Mouse (Mus musculus) left cerebral cortex, postnatal 36 days (tissue): ENCODE measurements at regions not wholly inside any gene's neighbourhood (a gene's known extent, or its start where the extent isn't known, plus 50 kb on each side); places are given as distances from the start of the nearest gene placed in this dataset.
"Not testable (repeated sequence)": the region's sequence is repeated elsewhere in the genome, so short reads cannot be mapped to it uniquely, and the experiment has no call there.

ENCODE experiments used
- DNase-seq, 2 experiments: peaks; one replicate each; pipeline ENCODE4 v3.0.0; 2021 to 2022; ENCODE audit warnings: low spot score in 2 of 2, mixed read lengths in 1 of 2
- intact Hi-C: fragments of 180-260 bp; cut with DNase I; formaldehyde crosslinking; loops from one replicate; pipeline ENCODE4 v1.15.1; 2025

DNA sequence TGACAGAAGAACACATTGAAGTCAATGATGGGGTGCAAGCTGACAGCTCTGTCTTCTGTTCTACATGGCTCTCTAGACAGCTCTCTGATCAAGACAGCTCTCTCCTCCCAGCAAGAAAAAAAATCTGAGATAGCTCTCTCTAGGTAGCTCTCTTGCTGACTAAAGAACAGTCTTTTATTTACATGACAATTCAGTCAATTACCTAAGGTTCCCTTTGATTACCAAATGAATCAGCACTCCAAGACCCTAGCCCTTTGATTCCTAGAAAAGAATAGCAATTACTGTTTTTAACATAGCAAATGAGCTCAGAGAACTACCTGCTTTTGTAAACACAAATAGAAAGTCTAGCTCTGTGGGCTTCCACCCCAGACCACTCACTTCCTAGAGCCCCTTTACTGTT, 264.1 kb downstream of the Gm6685 start:
- DNase-seq, result no peak
- intact Hi-C loops, result no loop called here

- intact Hi-C loops, DNase-seq: not testable (repeated sequence)
Observed at GRCm38 (mm10) chr11:28036236-28036635, 303.4 kb downstream of the Gm6685 start.

DNA sequence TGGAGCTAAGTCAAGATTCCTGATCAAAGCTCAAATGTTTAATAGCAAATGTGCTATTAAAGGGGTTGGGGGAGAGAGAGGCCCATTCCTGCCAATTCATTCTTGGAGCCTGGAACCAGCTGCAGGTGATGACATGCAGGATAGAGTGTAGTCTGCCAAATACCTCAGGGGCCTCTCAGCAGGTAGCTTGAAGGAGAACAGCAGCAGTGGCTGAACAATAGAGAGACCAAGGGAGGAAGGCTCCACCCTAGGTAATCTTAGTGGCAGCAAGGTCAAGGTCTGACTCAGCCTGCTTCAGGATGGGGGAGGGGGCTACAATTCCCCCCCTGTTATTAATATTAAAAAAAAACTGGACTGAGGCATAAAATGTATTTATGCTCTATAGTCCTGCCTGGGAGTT, 304.1 kb downstream of the Gm6685 start:
- intact Hi-C loops, DNase-seq: not testable (repeated sequence)

DNA sequence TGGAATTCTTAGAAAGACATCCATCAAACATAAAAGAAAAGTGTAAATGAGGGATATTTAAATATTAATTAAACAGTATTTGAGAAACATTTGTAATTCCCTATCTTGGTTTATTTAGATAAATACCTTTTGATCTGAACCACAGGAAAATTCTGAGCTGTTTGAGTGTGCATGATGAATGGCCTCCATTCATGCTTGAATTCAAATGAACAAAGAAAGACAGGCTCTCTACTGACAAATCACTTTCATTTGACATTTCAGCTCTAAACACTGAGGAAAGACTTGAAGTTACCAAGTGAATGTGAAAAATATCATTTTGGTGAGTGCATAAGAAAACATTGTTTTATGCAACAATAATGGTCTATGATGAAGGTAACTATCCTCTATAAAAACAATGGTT, 316.8 kb downstream of the Gm6685 start:
- no peak for DNase-seq
- intact Hi-C loops, result loop anchor here (10.0 kb wide), 1 partner anchor 562 kb away; the partner anchor contains the start of gene Ccdc85a

GRCm38 (mm10) chr11:28020762-28021161, 318.9 kb downstream of the Gm6685 start:
- intact Hi-C loops, result loop anchor here (10.0 kb wide), 1 partner anchor 564 kb away; the partner anchor contains the start of gene Ccdc85a
- DNase-seq, result no peak
